Comparison of ENCODE assay signal across 10 mouse cellular contexts in genomic region chr17:24391149-24391548, GRCm38 (mm10). TPM values are rescaled to one million over a fixed set of nuclear protein-coding genes. Genes with fewer than 3 reads are reported as not detected.
A peak's percentile ranks its signal among the peaks of the same experiment; 100 is the strongest.
DNase-seq lines count a peak whose midpoint lies in the region; TF ChIP-seq lines count a peak whose summit lies in the region.
"Had no signal": no experiment of that assay in that cellular context is flagged by ENCODE, and none has a peak within 500 bp of the region (broad histone marks: within the 10 kb centered on the region; RNA-seq: fewer than 3 reads in every experiment).

No protein-coding gene starts in this region.

- H3K36me3 ChIP-seq in heart, adult 2 months (ENCODE audit: control insufficient read depth, insufficient read depth, low read length) = no peaks in the 10 kb centered on the region
- peaks cover 27% of the 10 kb centered on the region for H3K36me3 ChIP-seq in heart, embryonic 10.5 days

- peak; percentile 61 for TF ChIP-seq CTCF in heart, adult 2 months (IDR thresholded peaks at IDR 0.05)

- no peak for TF ChIP-seq POLR2A in heart, adult 2 months (IDR thresholded peaks at IDR 0.05; ENCODE audit: insufficient read depth, low read depth, low read length)

- H3K27me3 ChIP-seq in heart, adult 2 months (ENCODE audit: control insufficient read depth, insufficient read depth, low read length) = no peaks in the 10 kb centered on the region
- H3K27me3 ChIP-seq in heart, embryonic 10.5 days (ENCODE audit: insufficient read depth, poor library complexity, severe bottlenecking) = peaks cover 7% of the 10 kb centered on the region; the same call in 1 of the 2 replicates
- H3K27me3 ChIP-seq: midbrain, embryonic 12.5 days had no signal

- WGBS in heart, adult 2 months = 72% methylated on average over 8 of the region's 8 CpGs
- WGBS in heart, embryonic 10.5 days = 60% methylated on average over 8 of the region's 8 CpGs

- no peak for TF ChIP-seq EP300 in heart, adult 2 months (IDR thresholded peaks at IDR 0.05; ENCODE audit: insufficient read depth, low read depth, low read length)

- H3K79me2 ChIP-seq in heart, adult 2 months (replicated peaks; ENCODE audit: control insufficient read depth, insufficient read depth, low read length) = no peaks in the 10 kb centered on the region

- intact Hi-C loops in heart, adult 2 months (cut with DNase I) = loop anchor here (2.0 kb wide), 1 partner anchor 218 kb away; no protein-coding TSS in a partner anchor
- intact Hi-C loops in heart, postnatal 10 days (cut with DNase I) = loop anchor here (5.0 kb wide), 1 partner anchor 239 kb away; the partner anchor contains the start of gene Pdpk1

- H3K4me3 ChIP-seq in heart, adult 2 months = no peak overlapping the region
- H3K4me3 ChIP-seq in heart, embryonic 10.5 days = no peak overlapping the region
- H3K4me3 ChIP-seq: midbrain, embryonic 12.5 days had no signal

- H3K9ac ChIP-seq in heart, adult 2 months (ENCODE audit: low read depth, low read length) = no peak overlapping the region
- H3K9ac ChIP-seq: midbrain, embryonic 12.5 days had no signal

- no peak overlapping the region for H3K27ac ChIP-seq in heart, adult 2 months
- H3K27ac ChIP-seq in heart, embryonic 10.5 days = no peak overlapping the region
- H3K27ac ChIP-seq: midbrain, embryonic 12.5 days had no signal

- no peaks in the 10 kb centered on the region for H3K4me1 ChIP-seq in heart, adult 2 months (ENCODE audit: control insufficient read depth, insufficient read depth, low read length)
- 0 out of 2 replicates have a peak, but pooled peaks cover 5% of the 10 kb centered on the region for H3K4me1 ChIP-seq in heart, embryonic 10.5 days
- H3K4me1 ChIP-seq: midbrain, embryonic 12.5 days had no signal

- DNase-seq in heart, adult 2 months = no peak
- DNase-seq in heart, postnatal 10 days = no peak
- DNase-seq in right cerebral cortex, postnatal 4 days = peak; percentile 20
- no peak for DNase-seq in right cerebral cortex, postnatal 10 days (ENCODE audit: low spot score in 2 of 2)
- DNase-seq in cerebellum, postnatal 36 days = peak; percentile 35 to 50
- peak; percentile 58 for DNase-seq in testis, postnatal 10 days (ENCODE audit: low spot score)
- no peak for DNase-seq in heart, embryonic 10.5 days (ENCODE audit: low spot score)
- no peak for DNase-seq in ovary, postnatal 10 days (ENCODE audit: low spot score)
- DNase-seq: kidney, postnatal 10 days had no signal

- H3K9me3 ChIP-seq in heart, embryonic 10.5 days = no peaks in the 10 kb centered on the region
- H3K9me3 ChIP-seq: midbrain, embryonic 12.5 days had no signal

RNA-seq across cellular contexts. Expression of gene Rnps1, which starts 23.2 kb away (rescaled TPM):
- total RNA-seq in heart, adult 2 months (2021) = 10 to 100 TPM; 60.0 to 62.7 TPM
- polyA plus RNA-seq in heart, adult 2 months (2012; rRNA removed) = 83.0 and 107 TPM in 2 replicates
- 10 to 100 TPM; 94.7 to 97.3 TPM for total RNA-seq in heart, postnatal 10 days (2021)
- 311 and 345 TPM in 2 replicates for polyA plus RNA-seq in heart, embryonic 10.5 days (2016; fragmentation: Nextera tagmentation; extraction: Ambion mirVana)

RNA-seq across cellular contexts. Expression of gene Eci1, which starts 35.3 kb away (rescaled TPM):
- total RNA-seq in heart, adult 2 months (2021) = 100 to 1,000 TPM; 421 to 487 TPM
- polyA plus RNA-seq in heart, adult 2 months (2012; rRNA removed) = 414 and 486 TPM in 2 replicates
- 100 to 1,000 TPM; 412 to 459 TPM for total RNA-seq in heart, postnatal 10 days (2021)
- polyA plus RNA-seq in heart, embryonic 10.5 days (2016; fragmentation: Nextera tagmentation; extraction: Ambion mirVana) = 146 and 187 TPM in 2 replicates

RNA-seq across cellular contexts. Expression of gene Abca3, which starts 39.4 kb away (rescaled TPM):
- 10 to 100 TPM; 12.1 to 12.6 TPM for total RNA-seq in heart, adult 2 months (2021)
- 13.4 and 15.7 TPM in 2 replicates for polyA plus RNA-seq in heart, adult 2 months (2012; rRNA removed)
- total RNA-seq in heart, postnatal 10 days (2021) = 10 to 100 TPM; 14.5 to 15.3 TPM
- 7.2 and 8.2 TPM in 2 replicates for polyA plus RNA-seq in heart, embryonic 10.5 days (2016; fragmentation: Nextera tagmentation; extraction: Ambion mirVana)

RNA-seq across cellular contexts. Expression of gene Abca17, which starts 40.3 kb away (rescaled TPM):
- total RNA-seq in heart, adult 2 months (2021) = not detected
- polyA plus RNA-seq in heart, adult 2 months (2012; rRNA removed) = not detected in 2 replicates
- total RNA-seq in heart, postnatal 10 days (2021) = not detected
- not detected in 2 replicates for polyA plus RNA-seq in heart, embryonic 10.5 days (2016; fragmentation: Nextera tagmentation; extraction: Ambion mirVana)
- polyA plus RNA-seq: midbrain, embryonic 12.5 days had no signal

RNA-seq across cellular contexts. Expression of gene Dnase1l2, which starts 51.8 kb away (rescaled TPM):
- total RNA-seq in heart, adult 2 months (2021) = 1 to 10 TPM in 1 of 2 experiments, under 1 TPM in 1; 0.65 to 1.5 TPM
- 5.2 and 7.2 TPM in 2 replicates for polyA plus RNA-seq in heart, adult 2 months (2012; rRNA removed)
- 1 to 10 TPM; 1.0 to 1.6 TPM for total RNA-seq in heart, postnatal 10 days (2021)
- 1.6 and 2.3 TPM in 2 replicates for polyA plus RNA-seq in heart, embryonic 10.5 days (2016; fragmentation: Nextera tagmentation; extraction: Ambion mirVana)

Comparison
In these comparisons a context has a peak if more than half of its experiments do, and no peak if none do; other contexts are left out.
1. DNase-seq: peak in right cerebral cortex, postnatal 4 days (single experiment), cerebellum, postnatal 36 days (2 of 2) and testis, postnatal 10 days (single experiment); none in heart, adult 2 months (0 of 2), heart, postnatal 10 days (0 of 2), right cerebral cortex, postnatal 10 days (0 of 2), heart, embryonic 10.5 days (single experiment) and ovary, postnatal 10 days (single experiment).